Mouse (Mus musculus): Measurements from ENCODE around the gene Mamld1.
"Not testable (repeated sequence)": the region's sequence is repeated elsewhere in the genome, so short reads cannot be mapped to it uniquely, and the experiment has no call there.

The Mamld1 gene

DNA sequence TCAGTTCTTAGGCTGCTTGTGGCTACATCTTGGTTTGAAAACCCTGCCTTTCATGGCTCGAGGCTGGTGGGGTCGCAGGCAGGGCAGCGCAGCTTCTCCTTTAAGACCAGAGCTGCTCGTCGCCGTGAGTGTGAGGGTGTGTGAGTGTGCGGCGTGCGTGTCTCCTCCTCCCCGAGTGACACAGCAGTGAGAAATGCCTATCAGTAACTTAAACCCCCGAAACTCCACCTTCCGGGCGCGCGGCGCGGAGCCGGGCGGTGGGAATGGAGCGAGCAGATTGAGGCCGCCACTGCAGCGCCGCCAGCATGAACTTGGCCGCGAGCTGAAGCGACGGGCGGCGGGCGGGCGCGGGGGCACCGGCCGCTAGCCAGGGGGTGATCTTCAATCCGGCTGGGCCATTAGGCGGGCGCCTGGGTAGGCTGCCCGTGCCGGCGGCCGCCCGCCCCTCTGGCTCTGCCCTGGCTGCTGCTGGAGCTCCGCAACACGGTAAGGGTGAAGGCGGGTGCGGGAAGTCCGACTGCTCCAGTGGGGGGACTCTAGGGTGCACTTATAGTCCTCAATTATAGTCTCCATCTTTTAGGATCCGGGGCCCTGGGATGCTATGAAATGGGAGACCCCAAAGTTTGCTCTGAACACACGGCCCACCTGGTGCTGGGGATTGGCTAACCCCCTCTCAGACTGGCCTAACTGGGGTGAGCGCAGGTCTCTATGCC lies at the start of gene Mamld1:
Mamld1 (plus strand) TSS at position 393 of the 713 bp plus-strand sequence.
- DNase-seq (ENCODE audit: low spot score in 2 of 2) = peak; percentile 88

DNA sequence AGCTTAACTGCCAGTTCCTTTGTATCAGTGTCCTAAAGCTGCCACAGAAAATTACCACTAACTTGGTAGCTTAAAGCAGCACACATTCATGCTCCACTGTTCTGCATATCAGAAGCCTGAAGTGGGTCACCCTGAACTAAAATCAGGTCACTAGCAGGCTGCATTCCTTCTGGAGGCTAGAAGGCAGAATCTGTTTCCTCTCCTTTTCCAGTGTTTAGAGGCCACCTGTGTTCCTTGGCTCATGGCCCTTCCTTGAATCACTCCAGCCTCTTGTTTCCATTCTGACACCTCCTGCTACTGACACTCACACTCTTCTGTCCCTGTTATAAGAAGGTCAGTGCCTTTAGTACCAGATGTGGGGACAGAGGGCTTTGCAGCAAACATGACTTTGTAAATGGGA lies 25.3 kb upstream of the Mamld1 start:
- DNase-seq (ENCODE audit: low spot score in 2 of 2) = no peak

DNA sequence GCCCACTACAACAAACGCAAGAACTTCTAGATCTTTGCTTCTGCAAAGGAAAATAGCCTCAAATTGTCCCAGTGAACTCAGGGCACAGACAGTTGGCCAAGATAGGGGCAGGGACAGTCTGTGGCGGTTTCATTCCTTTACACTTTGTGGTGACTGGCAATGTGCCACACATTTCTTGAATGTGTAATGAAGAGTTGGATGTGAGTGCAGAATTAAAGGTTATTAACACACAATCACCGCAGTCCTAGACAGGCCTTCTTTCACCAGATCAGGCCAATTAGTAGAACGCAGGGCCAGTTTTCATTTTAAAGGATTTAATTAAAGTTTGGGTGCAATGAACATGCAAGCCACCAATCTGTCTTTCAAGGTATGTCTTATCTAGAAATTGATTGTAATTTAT lies 22.0 kb upstream of the Mamld1 start:
- no peak for DNase-seq (ENCODE audit: low spot score in 2 of 2)

DNA sequence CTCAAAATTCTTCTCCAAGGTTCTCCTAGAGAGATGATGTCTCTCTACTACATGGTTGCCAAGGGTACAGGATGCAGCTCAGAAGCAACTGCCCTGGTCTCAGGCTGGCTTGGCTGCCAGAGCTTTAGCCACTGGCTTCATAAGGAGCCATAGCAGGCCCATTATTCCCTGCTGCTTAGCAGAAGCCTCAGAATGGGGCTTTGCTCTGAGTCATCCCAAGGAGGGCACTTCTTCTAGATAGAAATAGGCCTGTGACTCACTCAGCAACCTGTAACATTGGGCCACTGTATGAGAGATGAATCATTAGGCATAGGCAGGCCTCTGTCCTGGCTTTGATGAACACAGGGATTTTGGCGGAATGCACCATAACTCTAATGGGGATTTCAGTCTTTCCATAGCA lies 21.1 kb upstream of the Mamld1 start:
- DNase-seq (ENCODE audit: low spot score in 2 of 2) = not testable (repeated sequence)

DNA sequence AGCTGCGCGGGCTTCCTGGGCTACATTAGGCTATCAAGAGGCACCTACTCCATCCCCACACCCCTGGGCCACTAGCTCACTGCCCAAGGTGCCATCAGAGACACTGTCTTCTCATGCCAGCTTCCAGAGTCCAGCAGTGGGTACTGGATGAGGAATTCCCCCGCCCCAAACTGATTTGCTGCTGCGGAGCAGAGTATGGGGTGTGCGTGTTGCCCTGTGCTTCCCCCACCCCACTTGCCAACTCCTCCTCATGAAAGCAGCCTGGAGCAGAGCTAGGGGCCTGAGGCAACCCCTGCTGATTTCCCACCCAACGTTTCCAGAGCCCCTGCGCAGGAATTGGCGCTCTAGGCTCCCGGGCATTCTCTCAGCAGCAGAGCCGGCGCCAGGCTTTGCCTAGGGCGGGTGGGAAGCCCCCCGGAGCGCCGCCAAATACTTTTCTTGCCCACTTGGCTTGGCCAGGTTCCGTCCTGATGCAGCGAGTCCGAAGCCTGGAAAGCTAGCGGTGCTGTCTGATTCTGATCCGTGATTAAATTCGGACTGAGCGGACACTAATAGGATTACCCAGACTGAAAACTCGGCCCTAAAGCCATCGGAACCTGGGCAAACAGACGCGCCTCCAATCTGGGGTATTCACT lies 738 bp downstream of the Mamld1 start:
- DNase-seq (ENCODE audit: low spot score in 2 of 2) = peak; percentile 46 to 53

DNA sequence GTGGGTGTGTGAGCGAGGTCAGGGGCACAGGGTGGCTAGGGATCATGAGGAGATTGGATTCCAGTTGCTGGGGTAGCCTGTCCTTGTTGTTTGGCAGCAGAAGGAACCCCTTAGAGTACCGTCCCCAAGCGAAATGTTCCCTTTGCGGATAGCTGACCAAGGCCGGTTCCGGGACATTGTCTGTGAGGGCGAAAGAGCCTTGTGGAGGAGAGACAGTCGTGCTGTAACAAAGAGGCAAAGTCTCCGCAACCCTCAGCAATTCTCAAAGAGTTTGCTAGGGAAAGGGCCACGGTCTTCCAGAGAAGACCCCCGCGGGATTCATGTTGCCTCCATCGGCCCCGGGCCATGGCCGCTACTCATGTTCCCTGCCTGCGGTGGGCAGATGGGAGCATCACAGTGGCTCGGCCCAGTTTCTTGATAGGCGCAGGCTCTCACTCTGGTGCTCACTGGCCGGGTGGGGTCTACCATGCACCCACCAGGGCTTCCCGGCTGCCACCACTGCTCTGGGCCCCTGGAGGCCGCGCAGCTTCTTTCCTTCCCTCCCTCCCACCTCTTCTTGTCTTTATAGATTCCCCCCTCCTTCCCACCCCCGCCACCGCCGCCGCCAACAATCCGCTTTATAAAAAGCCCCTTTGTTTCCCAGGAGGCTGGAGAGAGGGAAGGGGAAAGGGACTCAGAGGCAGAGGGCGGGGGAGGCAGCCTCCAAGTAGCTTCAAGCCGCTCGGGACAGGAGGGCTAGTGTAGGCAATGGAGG lies 1.5 kb downstream of the Mamld1 start:
- peak; percentile 46 to 50 for DNase-seq (ENCODE audit: low spot score in 2 of 2)

DNA sequence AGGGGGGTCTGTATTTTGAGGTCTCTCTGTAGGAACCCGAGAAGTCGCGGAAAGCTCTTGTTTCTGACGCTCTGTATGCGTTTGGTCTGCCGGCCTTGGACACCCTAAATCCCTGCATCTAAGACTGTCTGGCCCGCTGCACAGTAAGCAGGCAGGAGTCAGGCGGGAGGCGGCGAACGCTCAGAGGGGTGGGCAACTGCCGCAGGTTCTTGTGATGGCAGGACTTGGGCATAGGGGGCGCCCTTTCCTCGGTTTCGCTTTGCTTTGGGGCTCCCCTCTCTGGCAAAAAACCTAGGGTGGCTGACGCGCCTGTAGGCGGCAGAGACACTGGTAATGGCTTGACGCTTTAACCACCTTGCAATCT lies 2.0 kb downstream of the Mamld1 start:
- DNase-seq (ENCODE audit: low spot score in 2 of 2) = peak; percentile 79 to 87

DNA sequence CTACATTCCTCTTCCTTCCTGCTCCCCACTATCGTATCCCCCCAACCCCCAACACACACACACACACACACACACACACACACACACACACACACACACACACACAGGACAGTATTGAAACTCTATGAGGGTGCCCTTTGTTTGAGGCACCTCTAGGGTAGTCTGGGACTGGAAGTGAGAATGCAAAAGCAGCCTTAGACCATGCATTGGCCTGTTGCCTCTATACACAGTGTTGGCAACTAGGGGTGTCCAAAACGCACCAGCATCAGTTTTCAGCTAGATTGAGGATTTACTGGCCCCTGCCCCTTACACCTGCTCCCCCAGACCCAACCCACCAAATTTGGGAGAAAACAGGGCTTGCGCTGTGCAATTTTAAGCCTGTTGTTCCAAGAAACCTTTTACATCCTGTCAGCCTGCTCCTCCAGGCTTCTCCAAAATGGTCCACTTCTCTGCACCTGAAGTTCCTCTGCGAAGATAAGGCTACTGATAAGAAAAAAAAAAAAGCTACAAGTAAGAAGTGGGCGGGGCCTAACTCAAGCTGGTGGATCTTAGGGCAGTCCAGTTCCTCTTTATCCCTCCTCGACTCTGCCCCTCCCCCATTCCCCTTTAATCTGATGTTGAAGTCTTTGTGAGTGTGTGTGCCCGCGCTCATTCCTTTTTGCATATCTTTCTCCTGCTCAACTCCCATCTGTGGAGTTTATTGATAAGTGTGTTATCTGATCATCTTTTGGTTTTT lies 2.6 kb downstream of the Mamld1 start:
- DNase-seq (ENCODE audit: low spot score in 2 of 2) = peak; percentile 32 to 45

DNA sequence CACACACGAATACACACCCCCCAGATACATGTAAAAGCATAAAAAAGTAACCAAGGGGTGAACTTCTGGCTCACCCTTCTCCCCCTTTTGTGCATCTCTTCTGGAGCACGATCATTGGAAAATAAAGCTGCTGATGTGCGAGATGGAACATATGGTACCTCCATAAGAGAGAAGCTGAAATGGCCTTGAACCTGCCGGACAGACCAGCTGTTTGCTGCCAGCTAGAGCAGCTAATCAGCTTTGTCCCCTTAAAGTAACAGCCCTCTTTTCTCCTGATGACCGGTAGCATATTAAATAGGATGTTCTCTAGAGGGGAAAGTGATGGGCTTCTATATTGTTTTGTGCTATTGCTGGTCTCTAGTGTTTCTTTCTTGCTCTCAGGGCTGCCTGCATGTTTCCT lies 3.2 kb downstream of the Mamld1 start:
- DNase-seq (ENCODE audit: low spot score in 2 of 2) = no peak

DNA sequence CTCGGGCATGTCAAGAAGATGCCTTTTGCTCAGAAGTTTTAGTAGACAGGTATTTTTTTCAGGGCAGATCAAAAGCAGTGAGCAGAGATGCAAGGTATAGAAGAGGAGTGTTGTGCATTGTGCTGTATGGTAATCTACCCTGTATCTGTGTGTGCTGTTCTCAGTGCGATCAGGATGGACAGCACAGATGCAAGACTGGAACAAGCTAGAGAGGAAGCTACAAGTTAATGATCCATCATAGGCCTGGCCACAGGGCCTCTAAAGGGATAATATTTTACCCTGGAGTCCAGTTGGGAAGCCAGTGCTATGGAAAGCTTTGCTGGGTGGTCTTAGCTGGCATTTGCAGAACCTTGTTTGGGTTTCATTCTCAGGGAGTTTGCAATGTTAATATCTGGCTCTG lies 6.9 kb downstream of the Mamld1 start:
- no peak for DNase-seq (ENCODE audit: low spot score in 2 of 2)

DNA sequence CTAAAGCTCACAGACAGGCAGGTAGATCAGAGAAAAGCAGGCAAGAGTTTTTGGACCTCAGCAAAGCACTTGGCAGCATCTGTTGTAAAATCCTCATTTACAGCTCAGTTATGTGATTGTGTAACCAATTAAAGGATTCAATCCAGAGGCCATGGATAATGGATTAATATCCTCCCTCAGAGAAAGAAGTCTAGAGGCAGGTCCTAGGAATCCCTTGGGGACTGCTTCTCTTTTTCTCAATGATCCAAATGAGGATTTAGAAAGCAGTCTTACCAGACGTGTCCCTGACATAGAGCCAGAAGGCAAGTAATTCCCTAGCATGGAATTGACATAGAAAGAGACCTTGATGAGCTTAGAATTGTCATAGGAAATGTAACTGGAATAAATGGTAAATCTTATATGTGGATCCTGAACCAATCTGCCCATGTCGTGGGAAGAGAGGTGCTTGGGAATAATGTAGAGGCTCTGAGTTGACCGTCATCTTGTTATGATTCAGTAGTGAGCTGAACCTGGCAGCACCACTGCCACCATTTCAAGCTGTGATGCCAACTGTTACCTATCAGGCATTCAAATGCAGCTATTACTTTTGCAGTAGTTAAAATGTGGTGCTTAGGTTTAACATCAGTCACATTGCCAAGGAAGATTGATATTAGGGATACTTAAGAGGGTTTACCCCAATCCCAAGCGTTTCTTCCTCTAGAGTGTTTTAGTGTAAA lies 35.2 kb downstream of the Mamld1 start:
- DNase-seq (ENCODE audit: low spot score in 2 of 2) = no peak

DNA sequence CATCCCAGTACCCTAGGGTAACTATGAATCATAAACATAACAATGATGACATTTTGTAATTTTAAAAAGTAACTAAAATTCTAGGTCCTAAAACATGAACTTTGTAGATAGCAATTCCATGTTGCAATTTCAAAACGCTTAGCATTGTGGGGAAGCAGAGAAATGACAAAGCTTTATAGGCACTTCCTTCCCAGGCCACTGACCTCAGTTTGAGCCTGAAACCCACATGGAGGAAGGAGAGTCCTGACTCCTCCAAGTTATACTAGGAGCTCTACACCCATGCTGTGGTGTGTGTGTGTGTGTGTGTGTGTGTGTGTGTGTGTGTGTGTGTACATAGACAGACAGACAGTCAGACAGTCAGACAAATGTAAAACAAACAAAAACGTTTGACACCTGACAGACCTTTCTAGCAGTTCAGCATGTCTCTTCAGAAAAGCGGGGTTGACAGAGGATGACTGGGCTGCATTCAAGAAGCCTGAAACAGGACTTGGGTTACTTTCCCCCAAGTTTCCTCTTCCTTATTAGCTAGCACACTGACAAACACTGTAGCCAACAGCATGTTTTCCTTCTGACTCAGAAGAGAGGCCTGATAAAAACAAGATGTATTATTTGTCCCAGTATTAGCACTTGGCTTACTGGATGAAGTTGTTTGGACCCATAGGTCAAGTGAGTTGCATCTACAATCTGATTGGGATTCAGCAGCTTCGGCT lies 37.5 kb downstream of the Mamld1 start:
- DNase-seq (ENCODE audit: low spot score in 2 of 2) = no peak

DNA sequence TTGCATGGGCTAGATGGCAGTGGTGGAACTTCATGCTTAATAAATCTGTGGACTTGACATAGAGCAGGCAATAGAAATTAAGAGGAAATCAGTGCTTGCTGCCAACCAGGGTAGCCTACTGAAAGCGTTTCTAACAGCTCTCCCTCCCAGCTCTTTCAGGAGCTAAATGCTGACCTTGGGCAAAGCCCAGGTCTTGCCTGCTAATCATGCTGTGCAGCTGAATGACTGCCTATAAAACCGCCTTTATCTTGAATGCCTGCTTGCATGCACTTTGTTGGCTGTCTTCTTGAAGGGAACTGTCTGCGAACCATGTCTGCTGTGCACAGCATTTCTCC lies 38.0 kb downstream of the Mamld1 start:
- no peak for DNase-seq (ENCODE audit: low spot score in 2 of 2)

DNA sequence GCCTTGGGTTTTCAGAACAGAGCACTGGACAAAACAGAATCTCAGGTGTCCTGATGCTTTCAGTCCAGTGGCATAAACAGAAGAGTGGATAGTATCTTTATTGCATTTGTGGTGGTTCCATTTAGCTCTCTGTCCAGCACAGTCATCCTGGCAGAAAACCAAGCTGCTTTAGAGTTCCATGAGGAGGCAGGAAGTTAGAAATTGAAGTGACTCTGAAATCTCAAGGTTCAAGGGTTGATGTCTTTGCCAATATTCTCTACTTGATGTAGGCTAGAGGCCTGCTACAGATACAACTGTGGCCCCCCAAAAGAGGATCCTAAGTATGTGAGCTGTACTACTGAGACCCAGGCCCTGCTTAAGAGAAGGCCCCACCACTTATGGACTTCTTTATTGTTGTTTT lies 55.8 kb downstream of the Mamld1 start:
- no peak for DNase-seq (ENCODE audit: low spot score in 2 of 2)

DNA sequence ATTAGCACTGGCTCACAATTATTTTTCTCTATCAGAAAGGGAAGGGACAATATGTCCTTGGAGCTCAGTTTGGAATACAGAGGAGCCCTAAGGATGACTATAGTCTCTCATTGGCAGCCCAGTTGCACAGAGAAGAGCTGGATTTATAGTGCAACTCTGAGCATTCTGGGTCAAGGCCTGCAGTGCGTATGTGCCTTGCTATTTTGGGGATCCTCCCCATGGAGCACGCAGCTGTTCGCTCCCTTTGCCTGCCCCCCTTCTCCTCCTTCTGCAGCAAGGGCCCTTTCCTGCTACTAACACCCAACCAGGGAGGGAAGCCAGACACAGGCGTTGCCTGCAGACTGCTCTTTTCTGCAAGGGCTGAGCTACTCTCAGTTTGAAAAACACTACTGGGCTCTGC lies 56.3 kb downstream of the Mamld1 start:
- peak; percentile 36 to 38 for DNase-seq (ENCODE audit: low spot score in 2 of 2)

DNA sequence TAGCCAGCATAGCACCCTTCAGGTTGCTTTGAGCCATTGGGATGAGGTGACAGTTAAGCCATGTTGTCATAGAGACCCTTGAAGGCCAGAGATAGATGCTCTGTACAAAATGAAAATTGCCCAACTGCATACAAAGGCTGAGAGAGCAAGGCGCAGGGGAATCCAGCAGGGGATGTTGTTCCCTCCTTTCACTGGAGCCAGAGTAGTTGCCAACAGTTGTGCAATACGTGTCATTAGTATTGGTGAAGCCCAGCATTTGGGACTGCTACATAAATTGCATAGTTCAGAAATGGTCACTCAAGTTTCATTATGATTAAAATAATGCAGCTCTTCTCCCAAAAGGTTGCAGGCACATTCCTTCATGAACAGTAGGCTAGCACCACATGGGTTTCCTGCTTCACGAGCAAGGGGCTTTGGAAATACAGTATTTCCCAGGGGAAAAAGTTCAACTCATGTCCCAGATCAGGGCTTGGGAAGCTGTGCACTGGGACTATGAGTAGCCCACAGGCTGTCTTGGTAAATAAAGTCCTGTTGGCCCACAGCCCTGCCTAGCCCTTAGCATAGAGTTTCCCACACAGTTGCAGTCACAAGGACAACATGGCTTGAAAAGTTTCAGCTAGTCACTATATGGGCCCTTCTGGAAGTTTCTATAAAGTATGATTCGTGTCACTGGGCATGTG lies 58.1 kb downstream of the Mamld1 start:
- no peak for DNase-seq (ENCODE audit: low spot score in 2 of 2)

DNA sequence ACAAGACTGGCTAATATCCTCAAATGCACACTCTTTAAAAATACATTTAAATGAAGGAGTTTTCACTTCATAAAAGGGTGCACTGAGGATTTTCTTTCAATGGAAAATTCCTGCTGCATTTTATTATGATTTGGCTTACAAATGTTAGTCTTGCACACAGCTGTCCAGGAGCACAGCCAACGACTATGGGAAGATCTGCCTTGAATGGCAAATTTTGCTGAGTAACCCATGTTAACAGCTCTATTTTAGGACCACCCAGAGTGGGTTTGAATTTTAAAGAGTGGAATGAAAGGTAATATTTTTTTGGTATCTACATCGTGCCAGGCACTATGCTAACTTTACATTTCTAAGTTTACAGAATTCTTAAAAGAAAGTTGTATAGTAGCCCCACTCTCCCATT lies 60.3 kb downstream of the Mamld1 start:
- no peak for DNase-seq (ENCODE audit: low spot score in 2 of 2)

DNA sequence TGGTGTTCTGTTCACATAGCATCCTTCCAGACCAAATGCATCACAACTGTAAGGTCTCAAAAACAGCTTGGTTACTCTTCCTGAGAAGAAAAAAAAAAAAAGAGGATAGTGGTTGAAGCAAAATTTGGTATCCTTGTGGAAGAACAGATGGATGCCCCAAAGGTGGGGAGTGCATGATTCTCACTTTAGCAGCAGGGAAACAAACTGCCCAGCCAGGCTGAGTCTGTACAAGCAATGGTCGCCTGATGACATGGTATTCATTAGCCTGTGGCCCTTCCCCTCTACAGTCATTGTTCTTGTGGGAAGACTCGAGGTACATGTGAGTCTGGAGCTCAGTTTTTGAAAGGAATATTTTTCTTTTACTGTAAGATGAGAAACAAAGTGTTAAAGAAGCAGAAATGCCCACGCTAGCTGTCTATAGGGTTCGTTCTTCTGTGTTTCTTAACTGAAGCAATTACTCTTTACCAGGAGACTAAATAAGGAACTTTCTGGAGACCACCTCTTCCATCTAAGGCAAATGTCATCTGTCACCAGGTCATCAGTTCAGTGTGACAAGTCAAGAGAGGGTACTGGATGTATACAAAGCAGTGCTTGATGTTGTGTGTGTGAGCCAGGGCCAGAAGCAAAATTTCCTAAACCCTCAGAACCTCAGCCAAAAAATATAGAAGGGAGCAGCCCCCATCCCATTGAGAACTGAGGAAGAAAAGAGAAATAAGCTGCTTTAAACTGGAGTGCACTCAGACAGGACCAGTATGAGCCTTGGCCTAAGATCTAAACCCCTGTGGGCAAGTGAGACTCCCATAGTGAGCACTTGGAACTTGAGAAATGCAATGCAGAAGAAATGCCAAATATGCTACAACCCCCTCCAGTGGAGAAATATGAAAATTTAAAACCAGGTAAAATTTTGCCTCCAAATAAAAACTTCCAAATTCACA lies 72.6 kb downstream of the Mamld1 start:
- no peak for DNase-seq (ENCODE audit: low spot score in 2 of 2)

DNA sequence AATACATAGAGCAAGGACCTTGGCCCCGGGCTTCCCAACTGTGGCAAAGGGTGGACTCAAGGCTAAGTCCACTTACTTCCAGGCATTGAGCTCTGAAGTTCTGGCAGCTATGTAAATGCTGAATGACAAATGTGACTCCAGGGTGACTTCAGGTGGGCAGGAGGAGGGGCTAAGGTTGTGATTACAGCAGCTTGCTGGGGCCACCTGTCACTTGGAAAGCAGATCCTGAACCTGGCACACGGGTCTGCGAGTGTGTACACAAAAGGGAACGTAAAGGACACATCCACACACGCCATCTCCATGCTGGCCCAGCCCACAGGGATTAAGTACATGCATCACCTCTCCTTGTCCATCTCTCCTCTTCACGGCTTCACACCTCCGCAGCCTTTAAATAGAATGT lies 75.0 kb downstream of the Mamld1 start:
- DNase-seq (ENCODE audit: low spot score in 2 of 2) = no peak

Data from right cerebral cortex, postnatal 10 days (tissue).